Mouse (Mus musculus) thymus, postnatal 36 days (tissue): Measurements from ENCODE around the gene Zfp941.

Source experiments
- DNase-seq, 2 experiments: peaks; one replicate each; pipeline ENCODE4 v3.0.0; 2022; ENCODE audit warnings: mixed read lengths in 2 of 2

Zfp941 gene

DNA sequence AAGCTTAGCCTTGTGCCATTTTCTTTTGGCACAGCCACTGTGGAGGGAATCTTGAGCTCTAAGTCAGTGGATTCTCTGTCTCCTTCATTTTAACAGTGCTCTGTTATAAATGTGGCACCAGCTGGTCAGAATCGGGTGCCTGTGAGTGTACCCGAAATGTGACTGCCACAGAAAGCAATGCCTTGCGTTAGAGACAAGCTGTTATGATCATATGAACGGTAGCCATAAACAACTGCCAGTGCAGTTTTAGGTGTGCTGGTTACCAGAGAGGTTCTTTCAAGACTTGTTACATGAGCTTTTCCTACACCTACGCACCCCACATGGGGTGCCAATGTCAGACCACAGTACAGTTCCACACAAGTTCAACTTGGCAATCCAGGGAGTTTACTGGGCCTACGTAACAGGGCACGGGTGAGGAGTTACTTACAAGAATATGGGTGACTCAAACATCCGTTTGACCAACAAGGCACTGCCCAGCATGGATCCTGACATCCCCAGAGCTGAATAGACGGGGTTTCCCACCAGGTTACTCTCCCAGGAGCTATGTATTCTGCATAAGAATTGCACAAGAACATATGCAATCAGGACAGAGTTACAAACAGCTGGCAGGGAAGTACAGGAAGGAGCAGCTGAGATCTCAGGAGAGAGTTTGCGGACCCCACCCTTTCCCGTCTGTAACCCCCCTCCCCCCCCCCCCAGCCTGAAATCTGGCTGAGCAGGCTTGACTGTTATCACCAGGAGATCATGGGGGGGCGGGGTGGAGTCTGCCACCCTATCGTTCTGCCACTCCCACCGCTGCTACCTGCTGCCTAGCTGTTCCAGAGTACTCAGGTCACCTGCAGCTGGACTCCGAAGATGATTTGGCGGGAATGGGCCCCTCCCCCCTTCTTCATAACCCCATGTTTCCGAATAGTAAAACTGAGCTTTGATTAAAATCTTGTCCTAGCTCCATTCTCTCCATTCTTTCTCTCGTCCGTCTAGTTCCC lies 19.1 kb upstream of the Zfp941 start:
- no peak for DNase-seq

DNA sequence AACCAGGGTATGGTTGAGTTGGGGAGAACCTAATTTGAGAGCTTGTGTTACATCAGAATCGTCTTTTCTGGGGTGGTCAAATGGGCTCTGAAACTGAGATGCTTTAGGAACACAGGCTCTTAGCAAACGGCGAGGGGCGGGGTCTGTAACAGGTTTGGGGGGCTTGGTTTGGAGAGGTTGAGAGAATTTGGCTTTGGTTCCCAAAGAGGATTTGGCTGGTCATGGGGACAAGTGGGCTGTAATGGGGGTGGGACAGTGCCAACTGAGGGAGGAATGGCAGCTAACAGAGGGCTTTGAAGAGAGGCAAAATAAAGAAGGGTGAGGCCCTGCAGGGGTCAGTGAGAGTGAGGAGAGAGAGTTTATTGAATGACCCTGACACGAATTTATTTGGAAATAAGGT lies 17.6 kb upstream of the Zfp941 start:
- DNase-seq, result no peak

DNA sequence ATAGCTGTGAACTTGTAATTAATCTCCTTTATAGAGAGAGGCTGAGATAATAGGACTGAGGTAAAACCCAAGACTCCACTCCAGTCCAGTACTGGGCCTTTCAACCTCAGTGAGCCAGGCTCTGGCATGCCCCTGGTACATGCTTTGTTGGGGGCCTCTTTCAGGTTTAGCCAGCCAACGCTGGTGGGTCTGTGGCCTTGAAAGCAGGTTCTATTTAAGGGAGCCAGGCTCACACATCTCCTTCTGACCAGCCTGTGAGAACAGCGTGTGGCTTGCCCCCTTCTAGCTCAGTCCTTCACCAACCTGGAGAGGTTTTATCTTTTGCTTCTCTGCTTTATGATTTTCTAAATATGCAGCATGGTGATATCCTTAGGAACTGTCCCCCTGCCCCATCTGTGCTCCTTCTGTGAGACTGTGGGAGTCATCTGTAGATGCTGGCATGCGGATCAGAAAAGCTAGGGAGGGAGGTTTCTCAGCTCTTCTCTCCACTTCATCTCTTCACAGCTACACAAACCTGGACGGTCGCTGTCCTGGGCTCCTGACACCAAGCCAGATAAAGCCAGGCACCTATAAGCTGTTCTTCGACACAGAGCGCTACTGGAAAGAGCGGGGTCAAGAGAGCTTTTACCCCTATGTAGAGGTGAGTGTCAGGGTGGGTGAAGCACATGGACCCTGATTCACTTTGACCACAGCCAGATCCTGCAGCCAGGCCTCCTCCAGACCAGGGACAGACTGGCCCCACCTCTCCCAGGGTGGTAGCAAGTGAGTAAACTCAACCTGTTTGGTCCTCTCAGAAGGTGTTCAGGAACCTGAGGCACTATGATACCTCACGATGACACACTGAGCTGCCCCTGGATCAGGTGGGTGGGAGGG lies 14.5 kb upstream of the Zfp941 start:
- DNase-seq, result no peak

DNA sequence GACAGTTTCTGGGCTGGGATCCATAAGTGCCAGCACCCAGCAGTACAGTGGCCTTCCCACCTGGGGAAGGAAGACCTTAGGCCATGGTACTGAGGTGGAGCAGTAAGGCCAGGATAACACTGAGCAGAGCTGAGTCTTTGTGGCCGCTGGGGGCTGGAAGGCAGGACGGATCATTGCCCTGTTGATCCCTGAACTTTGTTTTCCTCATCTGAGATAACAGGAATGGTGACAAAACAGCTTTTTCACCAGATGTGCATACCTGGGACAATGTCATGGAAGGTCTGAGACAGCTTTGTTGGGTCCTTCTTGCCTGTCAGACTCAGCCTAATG lies 13.7 kb upstream of the Zfp941 start:
- DNase-seq, result no peak

DNA sequence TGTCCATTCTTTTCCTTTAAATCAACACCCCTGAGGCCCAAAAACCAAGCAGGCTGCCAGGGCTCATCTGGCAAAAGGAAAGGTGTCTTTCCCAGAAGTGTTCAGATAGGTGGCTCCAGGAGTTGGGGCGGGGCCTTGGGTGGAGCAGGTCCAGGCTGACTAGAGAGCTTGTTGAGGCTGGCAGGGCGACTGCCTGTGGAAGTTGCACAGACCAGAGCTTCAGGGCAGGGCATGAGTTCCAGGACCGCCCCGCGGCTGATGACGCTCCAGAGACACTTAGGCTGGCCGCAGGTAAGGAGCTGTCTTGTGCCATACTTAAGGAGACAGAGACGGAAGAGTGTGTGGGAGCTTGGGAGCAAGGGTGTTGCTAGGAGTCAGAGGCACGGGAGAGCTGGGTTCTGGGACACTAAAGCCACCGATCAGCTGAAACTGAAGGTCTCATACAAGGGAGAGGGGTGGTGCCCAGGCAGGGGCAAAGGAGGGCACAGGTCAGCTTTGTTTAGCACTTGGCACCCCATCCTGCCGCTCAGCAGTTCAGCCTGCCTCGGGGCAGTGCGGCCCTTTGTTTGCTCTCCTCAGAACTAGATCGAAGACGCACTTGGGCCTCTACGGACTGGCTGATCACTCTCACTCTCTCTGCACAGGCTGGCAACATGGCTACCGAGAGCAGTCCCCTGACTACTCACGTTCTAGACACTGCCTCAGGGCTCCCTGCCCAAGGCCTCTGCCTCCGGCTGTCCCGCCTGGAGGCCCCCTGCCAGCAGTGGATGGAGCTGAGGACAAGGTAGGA lies 13.2 kb upstream of the Zfp941 start, which contains the start of gene Urah:
TSS of gene Urah (plus strand) at position 51 of the 790 bp plus-strand sequence.
- no peak for DNase-seq

DNA sequence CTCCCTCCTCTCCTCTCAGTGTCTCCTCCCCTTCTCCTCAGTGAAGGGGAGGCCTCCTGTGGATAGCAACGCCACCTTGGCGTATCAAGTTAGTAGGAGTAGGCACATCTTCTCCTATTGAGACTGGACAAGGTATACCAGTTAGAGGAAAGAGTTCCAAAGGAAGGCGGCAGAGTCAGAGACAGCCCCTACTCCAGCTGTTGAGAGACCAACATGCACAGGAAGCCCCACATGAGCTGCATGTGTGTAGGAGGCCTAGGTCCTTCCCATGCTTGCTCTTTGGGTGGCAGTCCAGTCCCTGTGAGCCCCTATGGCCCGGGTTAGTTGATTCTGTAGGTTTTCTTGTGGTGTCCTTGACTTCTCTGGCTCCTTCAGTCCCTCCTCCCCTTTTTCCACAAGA lies 11.4 kb upstream of the Zfp941 start:
- no peak for DNase-seq

DNA sequence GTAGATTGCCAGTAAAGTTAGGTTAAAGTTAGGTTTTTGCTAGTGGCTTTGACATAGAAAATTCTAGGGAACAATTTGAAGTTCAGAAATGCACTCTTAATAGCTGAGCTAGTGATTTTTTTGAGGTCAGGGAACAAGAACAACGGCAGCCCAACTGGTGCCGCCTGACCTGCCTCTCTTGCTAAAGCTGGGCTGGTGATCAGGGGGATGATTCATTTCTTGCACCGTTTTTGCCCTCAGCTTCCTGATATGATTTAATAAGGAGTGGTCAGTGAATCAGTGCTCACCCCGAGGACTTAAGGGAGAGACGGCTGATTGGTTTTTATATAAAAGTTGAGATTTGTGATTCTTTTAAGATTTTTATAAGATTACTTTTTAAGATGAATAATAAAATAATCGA lies 9.5 kb upstream of the Zfp941 start:
- DNase-seq, result no peak

DNA sequence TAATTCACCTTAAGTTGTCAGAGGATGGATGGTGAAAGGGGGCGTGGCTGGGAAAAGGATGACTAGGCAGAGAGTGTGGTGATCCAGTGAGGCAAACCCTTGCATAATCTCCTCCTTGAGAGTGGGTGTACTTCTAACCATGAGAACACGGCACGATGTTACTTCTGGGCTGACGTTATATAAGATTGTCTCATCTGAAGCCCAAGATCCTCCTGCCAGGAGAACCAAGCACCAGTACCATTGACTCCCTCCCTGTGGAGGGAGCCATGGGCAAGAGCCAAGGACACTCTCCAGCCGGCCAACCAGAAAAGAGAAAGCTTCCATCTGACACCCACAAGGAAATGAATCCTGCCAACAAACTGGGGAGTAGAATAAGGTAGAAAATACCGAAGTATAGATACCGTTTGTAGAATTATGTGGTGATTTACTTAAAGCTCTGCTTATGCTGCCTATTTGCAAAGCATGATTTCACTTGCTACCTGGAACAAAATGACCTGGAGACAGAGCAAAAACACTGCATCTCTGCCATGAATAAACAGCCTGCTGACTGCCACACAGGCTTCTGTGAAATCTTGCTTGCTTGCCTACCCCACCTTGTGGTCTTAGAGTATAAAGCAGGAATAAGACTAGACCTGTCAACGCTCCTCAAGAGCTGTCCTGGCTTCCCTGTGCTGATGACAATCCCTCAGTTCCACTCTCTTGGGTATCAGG lies 6.3 kb upstream of the Zfp941 start:
- DNase-seq, result no peak

DNA sequence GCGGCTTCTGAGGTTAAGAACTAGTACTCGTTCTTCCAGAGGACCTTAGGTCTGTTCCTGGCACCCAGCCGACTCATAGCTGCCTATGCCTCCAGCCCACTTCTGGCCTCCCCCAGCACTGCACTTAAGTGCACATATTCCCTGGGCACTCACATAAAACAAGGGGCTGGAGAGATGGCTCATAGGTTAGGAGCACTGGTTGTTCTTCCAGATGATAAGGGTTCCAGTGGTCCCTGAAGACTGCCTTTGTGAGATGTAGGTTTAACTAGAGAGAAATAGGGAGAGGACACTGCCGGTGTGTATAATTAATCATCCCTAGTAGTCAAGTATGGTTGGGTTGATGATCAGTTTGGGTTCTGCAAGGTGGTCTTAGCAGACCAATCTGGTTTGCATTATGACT lies 753 bp upstream of the Zfp941 start:
- DNase-seq, result no peak

DNA sequence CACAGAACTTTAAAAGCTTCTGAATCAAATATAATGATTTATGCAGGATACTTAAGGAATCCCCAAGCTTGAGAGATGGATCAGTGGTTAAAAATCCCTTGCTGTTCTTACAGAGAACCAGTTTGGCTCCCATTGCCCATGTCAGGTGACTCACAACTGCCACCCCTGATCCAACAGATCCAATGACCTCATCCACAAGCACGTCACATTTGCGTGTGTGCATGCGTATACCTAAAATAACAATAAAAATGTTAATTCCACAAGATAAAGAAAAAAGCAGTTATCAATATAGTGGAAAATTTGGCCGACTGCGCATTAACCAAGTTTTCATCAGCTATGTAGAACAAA lies 699 bp downstream of the Zfp941 start:
- DNase-seq, result no peak

DNA sequence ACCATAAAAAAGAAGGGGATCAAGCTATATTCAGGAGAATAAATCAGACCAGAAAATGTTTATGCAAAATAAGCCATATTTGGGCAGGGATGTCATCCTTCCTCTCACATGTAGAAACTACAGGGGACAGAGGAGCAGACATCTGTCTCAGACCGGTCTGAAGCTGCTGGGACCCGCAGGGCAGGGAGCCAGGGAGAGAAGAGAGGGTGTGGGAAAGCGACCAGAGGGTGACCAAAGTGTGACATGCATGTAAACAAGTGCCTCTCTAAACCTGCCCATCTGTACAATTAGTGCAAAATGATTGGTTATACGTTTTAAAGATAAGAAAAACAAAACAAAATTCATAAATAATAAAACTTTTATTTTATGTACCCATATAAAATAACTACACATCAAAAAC lies 1.8 kb downstream of the Zfp941 start:
- DNase-seq, result no peak

DNA sequence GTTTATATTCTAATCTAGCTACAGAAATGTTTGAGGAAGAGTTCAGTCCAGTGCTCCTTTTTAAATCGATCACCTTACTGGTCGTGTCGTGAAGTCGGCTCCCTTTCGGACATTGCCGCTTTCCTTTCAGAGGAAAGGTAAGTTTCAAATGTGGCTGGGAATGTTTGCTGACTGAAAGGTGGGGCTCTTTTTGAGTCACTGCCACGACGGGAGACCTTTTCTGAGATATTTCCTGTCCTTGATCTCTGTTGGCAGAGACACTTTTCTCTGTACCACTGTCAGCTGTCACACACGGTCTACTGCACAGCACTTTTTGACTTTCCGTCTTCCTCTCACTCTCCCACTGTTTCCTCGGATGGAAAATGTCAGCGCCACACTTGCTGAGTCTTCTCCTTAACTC lies 9.1 kb downstream of the Zfp941 start:
- DNase-seq, result no peak

DNA sequence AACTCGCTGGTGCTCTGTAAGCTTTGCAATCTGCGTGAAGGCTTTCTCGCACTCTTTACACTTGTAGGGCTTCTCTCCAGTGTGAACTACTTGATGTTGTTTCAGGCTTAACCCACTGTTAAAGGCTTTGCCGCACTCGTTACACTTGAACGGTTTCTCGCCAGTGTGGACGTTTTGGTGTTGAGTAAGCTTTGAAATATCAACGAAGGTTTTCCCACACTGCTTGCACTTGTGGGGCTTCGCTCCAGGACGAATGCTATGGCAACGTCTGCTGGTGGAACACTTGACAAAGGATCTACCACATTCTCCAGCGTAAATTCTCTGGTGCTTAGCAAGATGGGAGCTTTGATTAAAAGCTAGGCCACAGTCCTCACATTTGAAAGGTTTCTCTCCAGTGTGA lies 10.3 kb downstream of the Zfp941 start:
- DNase-seq, result no peak

DNA sequence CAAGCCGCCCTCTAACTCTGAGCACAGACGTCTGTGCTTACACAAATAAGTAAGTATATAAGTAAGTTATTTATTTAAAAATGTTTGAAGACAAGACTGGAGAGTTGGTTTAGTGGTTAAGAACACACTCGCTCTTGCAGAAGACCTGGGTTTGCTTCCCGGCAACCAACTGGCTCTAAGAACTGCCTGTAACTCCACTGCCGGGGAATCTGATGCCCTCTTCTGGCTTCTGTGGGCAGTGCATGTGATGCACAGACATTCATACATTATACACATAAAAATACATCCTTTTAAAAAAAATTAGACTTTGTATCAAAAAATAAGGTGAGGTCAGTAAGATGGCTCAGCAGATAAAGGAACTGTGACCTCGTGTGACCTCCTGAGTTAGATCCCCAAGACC lies 11.5 kb downstream of the Zfp941 start:
- DNase-seq, result no peak

DNA sequence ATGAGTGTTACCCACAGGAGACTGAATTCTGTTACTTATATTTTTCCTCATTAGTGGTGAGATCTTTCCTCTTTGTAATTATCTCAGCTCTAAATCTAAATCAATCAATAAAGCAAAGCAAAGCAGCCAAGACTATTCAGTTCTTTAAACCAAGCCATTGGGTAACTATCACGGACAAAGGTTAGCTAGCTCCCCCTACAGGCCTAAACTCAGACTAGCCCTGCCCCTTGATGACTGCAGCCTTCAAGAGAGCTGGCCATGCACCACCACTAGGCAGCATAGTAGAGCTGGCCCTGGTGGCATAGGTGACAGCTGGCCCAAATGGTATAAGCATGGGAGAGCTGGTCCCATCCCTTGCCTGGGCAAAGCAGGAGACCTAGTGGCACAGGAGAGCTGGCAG lies 16.3 kb downstream of the Zfp941 start:
- peak; percentile 31 for DNase-seq

DNA sequence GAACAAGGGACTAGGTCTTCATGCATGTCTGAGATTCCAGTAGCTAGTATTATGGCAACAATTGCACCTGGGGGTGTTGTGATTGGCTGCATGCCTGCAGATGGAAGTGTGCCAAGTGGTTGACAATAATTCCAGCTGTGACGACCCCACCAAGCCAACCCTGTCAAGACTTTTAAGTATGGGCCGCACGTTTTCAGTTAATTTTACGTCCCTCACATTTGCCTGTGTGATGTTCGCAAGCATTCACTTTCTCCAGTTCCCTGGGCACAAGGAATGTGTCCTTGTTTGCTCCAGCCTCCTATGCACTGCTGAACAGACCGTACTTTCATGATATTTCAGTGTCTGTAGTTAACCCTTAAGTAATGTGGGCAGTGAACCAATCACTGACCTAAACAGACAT lies 19.3 kb downstream of the Zfp941 start:
- no peak for DNase-seq

DNA sequence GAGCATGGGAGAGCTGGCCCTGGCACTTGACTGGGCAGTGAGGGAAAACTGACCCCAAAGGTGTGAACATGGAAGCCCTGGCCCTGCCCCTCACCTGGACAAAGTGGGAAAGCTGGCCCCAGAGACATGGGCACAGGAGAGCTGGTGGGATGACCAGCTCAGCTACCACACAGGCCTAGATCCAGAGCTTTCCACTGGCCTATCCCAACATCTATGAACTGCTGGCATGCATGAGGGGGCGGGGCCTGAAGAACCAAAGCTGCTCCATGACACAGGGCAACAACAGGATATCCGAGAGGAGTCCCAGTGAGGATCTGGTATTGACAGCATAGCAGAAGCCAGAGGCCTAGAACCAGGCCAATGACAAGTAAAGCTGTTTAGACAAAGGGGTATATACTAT lies 23.8 kb downstream of the Zfp941 start:
- no peak for DNase-seq

DNA sequence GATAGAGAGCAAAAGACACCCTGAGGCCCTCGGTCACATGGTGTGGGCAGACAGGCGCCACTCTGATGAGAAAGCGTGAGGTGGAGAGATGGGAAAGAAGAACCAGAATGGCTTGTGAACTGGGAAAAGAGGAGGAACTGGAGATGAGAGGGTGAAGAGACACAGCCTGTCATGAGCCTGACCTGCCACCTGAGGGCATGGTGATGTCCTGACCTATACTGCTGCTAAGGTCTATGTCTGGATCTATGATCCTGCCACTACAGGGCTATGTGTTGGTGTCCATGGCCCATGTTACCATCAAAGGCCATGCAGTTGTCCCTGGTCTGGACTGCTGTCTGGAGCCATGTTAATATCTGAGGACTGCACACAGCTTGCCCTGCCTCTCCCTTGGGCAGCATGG lies 24.4 kb downstream of the Zfp941 start:
- DNase-seq, result no peak

DNA sequence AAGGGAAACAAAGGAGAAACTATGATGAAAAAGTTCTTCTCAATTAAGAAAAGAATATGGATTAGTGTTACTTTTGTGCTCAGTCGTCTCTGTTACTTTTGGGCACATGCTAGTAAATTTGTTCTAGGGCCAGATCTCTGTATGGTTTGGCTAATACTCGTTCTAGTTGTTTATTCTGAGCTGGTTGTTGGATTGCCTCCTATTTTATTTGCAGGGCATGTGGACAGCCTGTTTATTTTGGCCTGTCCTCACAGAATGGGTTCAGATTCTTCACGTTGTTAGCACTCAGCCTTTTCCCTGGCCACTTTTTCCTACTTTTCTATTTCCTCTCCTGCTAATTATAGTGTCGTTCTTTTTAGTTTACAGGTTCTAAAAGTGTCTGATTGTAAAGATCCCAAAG lies 28.4 kb downstream of the Zfp941 start:
- no peak for DNase-seq

DNA sequence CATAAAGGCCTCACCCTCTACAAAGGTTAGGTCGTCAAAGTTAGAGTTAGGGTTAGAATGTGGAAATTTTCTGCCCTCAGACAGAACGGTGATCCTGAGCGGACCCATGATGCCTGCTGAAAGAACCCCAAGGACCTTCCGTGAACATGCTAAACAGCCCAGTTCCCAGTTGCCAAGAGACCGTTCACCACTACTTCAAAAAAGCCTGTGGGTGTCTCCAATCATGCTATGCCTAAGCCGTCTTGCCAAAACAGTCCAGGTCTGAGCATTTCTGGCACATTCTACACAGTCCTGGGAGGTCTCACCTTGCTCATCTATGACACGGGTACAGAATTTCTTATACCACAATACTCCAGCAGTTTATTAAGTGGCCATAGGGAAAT lies 33.9 kb downstream of the Zfp941 start:
- no peak for DNase-seq

DNA sequence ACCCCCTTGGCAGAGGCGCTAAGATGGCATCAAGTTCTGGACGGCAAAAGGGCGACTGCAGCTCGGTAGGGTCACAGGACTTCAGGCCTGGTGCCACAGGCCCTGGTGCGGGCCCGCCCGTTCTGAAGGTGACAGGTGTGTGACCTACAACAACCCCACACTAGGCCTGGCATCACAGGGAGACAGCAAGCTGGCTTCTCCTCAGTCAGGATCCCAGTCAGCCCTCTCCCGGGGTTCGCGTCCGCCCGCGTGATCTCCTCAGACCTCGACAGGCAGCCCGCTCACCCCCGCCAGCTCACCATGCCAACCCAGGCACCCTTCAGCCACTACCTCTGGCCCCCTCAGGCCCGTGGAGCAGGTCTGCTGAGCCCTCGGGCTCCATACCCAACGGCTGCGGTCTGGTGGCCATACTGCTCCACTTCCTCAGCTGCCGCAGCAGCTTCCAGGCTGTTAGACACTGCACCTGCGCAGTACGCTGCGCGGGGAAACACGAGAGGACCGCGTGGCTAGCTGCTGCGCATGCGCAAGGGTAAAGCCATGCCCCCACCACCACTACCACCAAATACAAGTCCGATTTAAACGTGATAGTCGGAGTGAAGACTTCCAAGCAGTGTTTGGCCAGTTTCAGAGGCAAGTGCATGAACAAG lies 34.4 kb downstream of the Zfp941 start, which contains the start of gene Syce1:
TSS of gene Syce1 (minus strand) at position 447 of the 647 bp plus-strand sequence.
- DNase-seq, result no peak

DNA sequence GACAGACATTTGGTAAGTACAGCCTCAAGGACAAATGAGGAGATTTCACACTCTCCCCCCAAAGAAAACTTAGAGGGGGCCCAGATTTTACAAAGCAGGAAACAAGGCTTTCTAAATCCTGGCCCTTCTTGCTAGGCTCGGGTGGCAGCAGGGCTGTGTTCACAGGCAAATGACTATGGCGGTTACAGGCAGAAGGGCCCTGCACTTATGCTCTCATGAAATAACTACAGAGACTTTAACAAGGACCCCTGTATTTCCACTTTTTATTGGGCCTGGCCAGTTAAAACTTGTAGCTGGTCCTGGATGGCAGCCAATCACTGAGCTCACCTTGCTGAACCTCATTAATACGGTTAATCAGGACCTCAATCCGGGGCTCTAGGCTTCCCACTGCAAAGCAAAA lies 41.4 kb downstream of the Zfp941 start:
- no peak for DNase-seq
